Mouse (Mus musculus) layer of hippocampus, postnatal 25 days (tissue): ENCODE data around the gene Fance. TPM values are rescaled to one million over a fixed set of nuclear protein-coding genes. Genes with fewer than 3 reads are reported as not detected.
A peak's percentile ranks its signal among the peaks of the same experiment; 100 is the strongest.
"Not testable (repeated sequence)": the region's sequence is repeated elsewhere in the genome, so short reads cannot be mapped to it uniquely, and the experiment has no call there.

Source experiments
- DNase-seq, 2 experiments: peaks; one replicate each; pipeline ENCODE4 v3.0.0; 2022; ENCODE audit warnings: mixed read lengths in 2 of 2, low spot score in 1 of 2; ENCODE audit errors: extremely low spot score in 1 of 2
- total RNA-seq, 2 experiments: library from RNA; stranded (reverse); gene quantifications; 2 replicates each; pipeline ENCODE4 v1.2.3; 2021

Gene Fance
- total RNA-seq, 2 experiments from 2014 or later: 22.6 to 27.1 TPM

DNA sequence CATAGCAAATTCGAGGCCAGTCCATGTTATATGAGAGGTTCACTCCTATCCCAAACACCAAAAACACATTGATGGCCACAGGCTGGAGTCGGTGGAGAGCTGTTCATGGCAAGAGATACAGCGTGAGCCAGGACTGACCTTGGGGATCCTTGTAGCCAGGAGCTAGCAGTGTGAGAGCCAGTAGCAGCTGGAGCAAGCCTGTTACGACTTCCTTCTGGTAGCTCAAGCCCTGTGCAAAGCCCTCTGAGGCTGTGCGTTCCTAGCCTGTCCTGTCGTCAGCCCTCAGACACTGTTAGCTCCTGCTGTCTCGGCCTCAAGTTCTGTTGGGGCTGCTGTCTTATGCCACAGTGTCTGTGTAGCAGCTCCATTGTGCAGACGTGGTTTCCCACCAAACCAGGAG is 10.5 kb downstream of the Fance start:
- DNase-seq: no peak

DNA sequence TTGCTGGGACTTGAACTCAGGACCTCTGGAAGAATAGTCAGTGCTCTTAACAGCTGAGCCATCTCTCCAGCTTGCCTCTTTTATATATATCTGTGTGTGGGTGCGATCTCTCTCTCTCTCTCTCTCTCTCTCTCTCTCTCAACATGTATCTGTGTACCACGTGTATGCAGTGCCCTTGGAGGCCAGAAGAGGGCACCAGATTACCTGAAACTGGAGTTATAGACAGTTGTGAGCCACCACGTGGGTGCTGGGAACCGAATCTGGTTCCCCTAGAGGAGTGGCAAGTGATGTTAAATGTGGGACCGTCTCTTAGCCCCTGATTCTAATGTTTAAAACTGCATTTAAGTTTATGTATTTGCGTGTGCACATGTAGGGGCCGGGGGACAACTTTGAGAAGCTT is 11.1 kb downstream of the Fance start:
- DNase-seq: not testable (repeated sequence)

DNA sequence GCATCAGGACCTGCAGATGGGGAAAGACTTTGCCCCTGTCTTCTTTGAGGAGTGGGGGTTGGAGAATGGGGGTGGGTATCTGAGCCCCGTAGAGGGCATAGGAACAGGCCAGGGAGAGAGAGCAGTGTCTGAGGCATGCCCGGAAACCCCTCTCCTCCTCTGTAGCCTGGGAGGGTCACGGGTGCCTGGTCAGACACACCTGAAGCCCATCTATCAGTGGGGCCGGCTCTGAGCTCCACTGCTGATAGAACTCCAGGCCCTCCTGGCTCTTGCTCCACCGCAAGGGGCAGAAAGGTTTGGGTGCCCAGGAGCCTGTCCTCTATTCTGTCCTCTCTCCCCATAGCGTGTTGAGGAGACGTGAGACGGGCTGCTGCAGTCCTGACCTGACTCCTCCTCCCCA is 12.4 kb downstream of the Fance start:
- no peak for DNase-seq

DNA sequence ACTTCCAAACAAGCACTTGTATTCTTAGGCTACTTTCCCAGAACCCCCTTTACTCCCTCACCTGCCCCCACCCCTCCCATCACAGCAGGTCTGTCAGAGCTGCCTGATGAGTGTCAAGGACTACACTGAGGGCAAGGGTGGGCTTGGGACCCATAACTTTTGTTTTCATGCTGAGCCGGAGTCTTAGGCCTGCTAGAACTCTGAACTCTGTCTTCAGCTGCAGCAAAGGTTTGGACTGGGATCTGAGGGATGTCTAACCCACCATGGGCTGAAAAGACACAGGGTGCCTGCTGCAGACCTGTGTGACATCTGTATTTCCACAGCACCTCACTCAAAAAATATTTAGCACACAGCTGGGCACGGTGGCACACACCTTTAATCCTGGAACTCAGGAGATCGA is 13.6 kb downstream of the Fance start:
- DNase-seq: no peak

DNA sequence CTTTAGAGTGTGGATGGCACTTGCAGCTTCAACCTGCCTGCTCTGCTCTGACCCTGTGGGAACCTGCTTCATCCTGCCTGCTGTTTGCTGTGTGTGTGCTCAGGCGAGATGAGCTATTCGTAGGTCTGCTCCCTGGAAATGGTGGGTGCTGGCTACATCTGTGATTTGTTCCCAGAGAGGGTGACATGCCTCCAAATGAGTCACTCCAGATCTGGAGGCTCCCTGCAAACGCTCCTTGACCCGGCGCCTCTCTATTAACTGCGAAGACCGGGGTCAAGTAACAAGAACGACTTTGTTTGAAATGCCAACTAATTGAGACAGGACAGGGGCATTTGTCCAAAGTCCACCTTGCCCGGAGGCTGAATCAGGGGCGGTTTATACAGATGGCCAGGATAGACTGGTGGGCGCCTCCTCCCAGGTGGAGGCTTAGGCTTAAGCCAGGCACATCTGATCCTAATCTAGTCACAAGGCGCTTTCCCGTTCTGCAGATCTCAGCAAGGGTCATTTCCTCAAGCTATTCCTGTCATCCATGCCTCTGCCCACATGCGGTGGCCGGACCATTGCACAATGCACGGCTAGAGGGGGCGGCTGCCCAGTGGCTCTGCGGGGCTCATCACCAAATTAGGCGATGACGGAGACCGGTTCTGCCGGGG is 14.5 kb downstream of the Fance start:
- DNase-seq: peak in 1 of 2 experiments; percentile 36

DNA sequence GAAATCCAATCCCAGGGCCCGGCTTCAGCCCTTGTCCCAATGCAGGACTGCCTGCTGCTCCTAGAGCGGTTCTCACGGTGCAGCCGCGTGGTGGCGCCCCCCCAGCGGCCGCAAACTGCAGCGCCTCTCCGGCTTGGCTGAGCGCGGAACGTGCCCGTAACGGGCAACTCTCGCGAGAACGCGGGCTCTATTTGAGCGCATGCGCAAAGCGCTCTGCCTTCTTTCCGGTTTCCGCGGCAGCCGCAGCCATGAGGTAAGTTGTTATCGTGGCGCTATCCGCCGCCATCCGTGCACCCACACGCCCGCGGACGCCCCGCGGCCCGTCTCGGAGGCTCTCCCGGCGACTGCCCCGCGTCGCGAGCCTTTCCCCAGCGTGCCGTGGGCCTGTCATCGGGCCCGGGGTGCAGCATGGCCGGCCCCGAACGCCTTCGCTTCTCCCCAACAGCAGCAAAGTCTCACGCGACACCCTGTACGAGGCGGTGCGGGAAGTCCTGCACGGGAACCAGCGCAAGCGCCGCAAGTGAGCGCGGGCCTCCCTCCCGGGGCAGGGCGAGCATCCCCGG is 15.1 kb downstream of the Fance start, which contains the start of gene Rpl10a:
Rpl10a (plus strand) TSS at position 106 of the 563 bp plus-strand sequence.
- DNase-seq: peak; percentile 95 to 98

DNA sequence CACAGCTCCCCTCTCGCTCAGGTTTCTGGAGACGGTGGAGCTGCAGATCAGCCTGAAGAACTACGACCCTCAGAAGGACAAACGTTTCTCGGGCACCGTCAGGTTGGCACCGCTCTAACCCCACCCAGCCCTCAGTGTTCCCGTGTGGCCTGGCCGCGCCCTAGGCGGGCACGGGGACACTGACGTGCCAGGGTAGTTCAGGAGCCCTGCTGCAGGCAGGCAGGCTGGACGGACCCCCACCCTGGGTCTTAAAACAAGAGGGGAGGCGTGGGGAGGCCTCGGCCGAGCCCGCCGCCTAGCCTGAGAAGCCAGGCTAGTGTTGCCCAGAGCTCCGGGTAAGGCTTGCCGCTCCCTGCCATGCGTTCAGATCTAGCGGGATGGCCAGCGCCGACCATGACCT is 15.6 kb downstream of the Fance start:
- DNase-seq: no peak

DNA sequence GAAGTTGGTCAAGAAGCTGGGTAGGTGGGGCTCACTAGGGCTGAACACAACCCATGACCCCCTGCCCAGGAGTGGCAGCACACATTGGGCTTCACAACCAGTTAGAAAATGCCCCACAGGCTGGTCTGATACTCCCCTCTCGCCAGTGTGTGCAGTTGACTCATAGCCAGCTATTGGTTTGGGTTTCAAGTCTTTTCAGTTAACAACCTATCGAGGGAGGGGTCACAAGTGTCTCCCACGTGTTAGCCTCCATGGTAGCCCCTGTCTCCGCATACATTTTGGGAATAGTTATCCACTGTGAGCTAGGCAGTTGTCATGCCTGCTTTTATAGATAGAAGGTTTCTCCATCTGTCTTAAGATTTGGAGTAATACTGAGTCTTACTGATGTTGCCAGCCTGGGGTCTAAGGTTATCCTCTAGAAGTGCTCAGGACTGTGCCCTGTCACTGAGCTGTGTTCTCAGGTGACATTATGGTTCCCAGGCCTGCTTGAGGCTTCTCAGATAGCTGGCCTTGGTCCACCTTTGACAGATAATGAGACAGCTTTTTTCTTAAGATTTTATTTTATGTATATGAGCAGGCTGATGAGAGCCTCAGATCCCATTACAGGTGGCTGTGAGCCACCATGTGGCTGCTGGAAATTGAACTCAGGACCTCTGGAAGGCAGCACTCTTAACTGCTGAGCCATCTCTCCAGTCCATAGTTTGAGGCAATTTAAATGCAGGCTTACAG is 16.3 kb downstream of the Fance start:
- DNase-seq: no peak

DNA sequence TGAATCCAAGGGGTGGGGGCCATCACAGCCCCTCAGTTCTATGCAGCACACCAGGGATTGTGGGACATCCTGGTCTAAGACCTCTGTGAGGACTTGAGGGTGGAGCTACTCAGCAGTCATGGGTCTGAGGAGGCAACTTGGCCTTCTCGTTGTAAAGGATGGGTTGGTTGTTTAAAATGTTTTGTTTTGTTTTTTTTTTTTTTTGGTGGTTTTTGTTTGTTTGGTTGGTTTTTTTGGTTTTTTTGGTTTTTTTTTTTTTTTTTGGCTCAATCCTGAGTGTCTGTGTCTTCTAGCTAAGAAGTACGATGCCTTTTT is 16.9 kb downstream of the Fance start:
- DNase-seq: no peak

DNA sequence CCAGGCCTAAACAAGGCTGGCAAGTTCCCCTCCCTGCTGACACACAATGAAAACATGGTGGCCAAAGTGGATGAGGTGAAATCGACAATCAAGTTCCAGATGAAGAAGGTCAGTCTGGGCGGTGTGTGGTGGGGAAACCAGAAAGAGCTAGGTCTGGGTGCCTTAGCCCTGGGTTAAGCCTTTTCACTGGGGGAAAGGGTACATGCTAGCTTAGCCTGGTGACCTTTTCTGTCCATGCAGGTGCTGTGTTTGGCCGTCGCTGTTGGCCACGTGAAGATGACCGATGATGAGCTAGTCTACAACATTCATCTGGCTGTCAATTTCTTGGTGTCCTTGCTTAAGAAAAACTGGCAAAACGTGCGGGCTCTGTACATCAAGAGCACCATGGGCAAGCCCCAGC is 17.3 kb downstream of the Fance start:
- not testable (repeated sequence) for DNase-seq

DNA sequence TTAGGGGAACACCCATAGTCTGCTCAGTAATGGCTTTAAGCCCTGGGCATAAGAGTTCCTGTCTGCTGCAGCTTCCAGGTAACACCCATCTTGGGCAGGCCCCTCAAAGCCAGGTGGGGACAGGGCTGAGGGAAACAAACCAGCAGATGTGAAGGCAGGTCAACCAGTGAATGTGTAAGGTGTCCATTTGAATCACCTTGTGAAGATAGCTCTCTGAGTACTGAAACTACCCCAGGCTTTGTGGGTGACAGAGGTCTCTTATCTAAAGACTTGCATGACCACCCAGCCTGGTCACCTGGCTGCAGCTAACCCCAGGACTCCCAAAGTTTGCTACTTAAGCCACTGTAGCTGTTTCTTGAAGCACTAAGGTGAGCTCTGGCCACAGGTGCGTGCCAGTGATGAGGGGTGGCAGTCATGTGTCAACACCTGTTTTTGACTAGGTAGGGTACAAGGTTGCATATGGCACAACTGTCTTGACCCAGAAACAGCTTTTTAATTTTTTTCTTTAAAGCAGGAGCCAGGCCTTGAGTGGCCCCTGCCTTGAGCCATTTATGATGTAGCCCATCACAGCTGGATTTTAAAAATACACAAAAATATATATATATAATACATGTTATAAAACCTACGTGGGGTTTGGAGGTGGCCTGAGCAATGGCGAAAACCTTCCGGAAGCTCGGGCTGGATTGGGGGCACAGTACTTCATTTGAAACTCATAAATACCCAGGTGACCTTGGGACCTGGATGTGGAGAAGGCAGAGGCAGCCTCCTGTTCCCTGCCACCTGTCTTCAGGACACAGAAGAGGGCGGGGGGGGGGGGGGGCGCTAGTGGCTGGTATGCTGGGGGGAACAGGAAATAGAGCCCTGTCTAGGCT is 18.2 kb downstream of the Fance start:
- DNase-seq: no peak

DNA sequence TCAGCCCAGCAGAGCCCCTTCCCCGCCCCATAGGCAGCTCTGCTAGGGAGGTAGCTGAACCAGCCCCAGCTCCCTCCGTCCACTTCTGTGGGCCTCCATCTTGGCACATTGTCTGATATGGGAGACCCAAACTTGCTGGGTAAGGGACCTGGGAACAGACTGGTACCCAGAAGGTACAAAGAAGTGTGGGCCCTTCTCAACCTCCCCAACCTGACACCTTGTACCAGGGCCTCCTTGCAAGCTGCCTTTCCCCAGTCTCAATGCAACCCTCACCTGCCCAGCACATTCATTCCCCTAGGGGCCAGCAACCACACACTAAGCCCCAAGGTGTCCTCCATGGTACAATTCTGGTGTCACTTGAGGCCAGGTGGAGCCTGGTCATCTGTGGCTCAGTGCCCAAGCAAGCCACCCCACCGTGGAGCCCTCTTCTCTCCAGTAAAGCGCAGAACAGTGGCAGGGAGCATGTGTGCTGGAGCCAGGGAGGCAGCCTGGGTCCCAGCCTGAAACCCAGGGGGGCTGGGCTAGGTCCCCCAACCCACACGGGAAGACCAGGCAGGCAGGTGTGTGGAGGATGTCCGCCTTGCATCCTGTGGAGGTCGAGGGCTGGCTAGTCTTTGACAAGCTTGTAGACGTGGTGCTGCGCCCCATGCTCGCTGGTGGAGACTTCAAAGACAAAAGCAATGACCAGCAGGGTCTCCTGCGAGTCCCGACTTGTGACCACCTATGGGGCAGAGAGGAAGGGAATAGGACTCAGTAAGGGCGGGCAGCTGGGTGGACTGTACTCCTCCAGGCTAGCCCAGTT is 19.0 kb downstream of the Fance start:
- no peak for DNase-seq

DNA sequence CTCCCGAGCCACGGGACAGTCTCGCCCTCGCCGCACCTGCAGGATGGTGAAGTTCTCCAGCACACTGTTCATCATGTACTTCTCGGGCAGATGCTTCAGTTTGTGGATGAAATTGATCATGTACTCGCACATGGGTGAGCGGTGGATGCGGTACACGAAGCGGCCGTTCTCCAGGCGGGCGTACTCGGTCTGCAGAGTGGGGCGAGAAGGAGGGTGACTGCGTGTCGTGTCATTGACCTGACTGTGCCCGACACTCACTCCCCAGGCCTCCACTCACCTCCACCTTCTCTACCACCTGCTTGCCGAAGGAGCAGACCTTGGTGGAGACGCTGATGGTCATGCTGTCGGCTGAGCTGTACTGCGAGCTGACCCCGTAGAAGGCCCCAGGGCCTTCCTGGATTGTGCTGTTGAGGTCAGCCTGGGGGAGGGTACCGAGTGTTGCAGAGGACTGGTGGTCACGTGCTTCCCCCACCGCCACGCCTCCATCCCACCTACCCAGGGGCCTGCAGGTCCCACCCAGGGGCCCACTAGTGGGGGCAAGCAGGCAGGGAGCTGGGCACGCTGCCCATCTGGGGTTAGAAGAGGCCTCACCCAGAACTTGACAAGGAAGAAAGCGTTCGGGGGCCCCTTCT is 19.7 kb downstream of the Fance start:
- no peak for DNase-seq

DNA sequence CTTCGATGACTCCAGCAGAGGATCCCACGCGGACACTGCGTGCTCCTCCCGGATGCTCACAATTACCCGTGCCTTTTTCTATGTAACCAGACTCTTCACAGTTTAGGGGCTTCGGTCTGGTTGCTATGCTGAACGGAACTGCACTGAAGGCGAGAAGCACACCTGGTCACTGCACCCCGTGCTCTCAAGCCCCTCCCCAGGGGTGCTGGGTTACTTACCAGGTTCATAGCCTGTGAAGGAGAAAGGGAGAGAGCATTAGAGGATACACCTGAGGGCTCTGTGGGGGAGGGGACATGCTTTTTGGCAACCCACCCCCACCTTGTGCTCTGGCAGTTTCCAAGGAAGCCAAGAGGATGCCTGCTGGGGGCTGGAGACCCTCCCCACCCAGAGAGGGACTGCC is 21.9 kb downstream of the Fance start:
- no peak for DNase-seq

DNA sequence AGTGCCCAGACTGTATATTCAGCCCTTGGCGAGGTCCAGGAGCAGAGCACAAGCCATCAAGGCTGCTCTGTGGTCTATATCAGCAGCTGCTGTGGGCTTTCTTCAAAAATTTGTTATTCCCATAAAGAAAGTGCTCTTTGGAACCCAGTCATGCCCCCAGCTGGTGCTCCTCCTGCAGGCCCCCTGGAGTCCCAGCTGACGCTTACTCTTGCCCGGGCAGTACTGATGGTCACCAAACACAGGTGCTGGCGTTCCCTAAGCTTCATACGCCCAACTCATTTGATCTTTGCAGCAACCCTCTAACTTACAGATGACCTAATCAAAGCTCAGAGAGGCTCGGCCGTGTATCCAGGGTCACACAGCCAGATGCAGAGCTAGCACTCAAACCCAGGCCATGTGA is 24.2 kb downstream of the Fance start:
- no peak for DNase-seq

DNA sequence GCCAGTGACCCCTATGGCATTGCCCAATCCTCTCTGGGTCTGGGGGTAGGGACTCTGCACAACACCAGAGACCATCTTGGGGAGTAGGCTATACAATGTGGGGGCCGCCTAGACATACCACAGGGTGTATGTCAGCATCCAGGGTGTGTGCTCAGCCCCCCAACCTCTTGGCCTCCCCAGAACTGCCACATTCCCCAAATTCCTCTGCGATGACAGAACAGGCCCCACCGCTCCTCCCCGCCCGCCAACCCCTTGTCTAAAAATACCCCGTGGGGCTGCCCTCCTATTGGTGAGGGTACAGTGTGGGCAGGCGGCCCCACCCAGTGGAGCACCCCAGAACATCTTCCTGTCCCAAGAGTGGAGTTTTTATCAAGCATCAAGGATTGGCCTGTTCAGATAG is 27.3 kb downstream of the Fance start:
- no peak for DNase-seq

DNA sequence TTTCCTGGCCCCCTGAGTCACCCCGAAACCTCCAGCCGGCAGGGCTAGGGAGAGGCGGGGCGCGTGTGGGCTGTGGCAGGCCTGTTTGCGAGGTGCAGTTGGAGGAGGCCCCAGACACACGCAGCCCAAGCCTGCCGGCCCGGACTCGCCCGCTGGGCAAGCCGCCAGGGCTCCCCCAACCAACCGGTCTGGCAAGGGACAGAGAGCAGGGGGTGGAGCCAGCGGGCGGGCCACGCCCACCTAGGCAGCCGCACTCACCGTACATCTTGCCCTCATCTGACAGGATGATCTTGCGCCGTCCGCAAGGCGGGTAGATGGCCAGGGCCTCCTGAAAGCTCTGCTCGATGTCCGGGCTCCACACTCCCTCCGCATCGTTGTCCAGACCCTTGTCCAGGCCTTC is 27.8 kb downstream of the Fance start:
- peak; percentile 39 to 60 for DNase-seq

DNA sequence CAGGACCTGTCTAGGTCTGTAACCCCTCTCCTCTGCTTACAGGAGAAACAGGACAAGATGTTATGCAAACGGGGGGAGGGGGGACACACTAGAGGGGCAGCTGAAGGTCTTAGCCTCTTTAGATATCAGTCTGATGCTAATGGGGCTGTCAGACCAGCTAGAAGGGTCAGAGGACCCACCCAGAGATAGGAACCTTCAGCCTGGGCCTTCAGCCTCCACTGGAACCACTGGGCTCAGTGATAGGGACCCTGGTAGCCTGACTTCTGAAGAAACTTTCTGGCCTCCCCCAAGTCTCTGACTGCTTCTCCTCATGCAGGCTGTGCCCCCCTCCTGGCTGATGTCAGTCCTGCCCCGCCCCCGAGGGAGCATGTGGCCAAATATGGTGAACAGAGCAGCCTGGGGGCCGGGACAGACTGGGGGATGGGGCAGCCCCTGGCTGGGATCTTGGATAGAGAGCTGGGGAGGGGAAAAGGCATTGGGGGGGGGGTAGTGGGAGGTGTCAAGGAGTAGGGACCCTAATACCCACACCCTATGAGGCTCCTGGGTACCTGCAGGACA is 30.8 kb downstream of the Fance start:
- DNase-seq: no peak

DNA sequence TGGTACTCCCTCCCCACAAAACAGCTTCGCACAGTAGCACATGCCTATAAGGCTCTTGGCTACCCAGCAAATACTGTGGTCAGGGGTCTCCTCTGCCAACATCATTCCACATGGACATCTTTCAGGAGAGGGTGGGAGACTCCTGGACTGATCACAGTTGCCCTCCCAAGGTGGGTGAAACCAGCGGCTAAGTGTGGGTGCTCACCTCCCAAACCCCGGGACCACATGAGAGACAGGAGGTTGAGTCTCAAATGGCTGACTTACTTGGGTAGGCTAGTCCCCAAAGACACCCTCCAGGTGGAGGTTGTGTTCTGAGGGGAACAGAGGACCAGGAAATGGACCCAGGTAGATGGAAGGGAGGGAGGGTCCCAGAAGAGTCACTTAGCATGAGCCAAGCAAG is 31.4 kb downstream of the Fance start:
- no peak for DNase-seq
